Mouse (Mus musculus) neural tube, embryonic 11.5 days (tissue): Measurements from ENCODE around the gene Ccdc28b. TPM values are rescaled to one million over a fixed set of nuclear protein-coding genes. Genes with fewer than 3 reads are reported as not detected.

Source experiments
- ATAC-seq: fragments of 200-750 bp; cut with Nextera tagmentation; 2 replicates; pipeline ENCODE4 v1.8.0; 2017; ENCODE audit warnings: moderate number of reproducible peaks, mild to moderate bottlenecking, moderate TSS enrichment, moderate library complexity; ENCODE audit not compliant: insufficient read depth, low FRiP score, low TSS enrichment
- DNase-seq: peaks from one replicate; pipeline ENCODE4 v3.0.0-alpha.2; 2015; ENCODE audit warnings: low spot score
- H3K27ac ChIP-seq: fragments of 300-500 bp; sonication (generic); 2 replicates; pipeline ENCODE4 v1.5.1; 2014; ENCODE audit warnings: low read depth, mild to moderate bottlenecking, low read length
- H3K27me3 ChIP-seq: fragments of 300-500 bp; sonication (generic); 2 replicates; pipeline ENCODE4 v1.6.1; 2014; ENCODE audit warnings: mild to moderate bottlenecking, low read length, mixed read lengths; ENCODE audit not compliant: control insufficient read depth, insufficient read depth
- H3K36me3 ChIP-seq: fragments of 300-500 bp; sonication (generic); 2 replicates; pipeline ENCODE4 v1.6.1; 2014; ENCODE audit warnings: mild to moderate bottlenecking, low read length, moderate library complexity, mixed read lengths; ENCODE audit not compliant: control insufficient read depth, insufficient read depth
- H3K4me1 ChIP-seq: fragments of 300-500 bp; sonication (generic); 2 replicates; pipeline ENCODE4 v1.6.1; 2014; ENCODE audit warnings: low read length, mixed read lengths; ENCODE audit not compliant: control insufficient read depth, insufficient read depth
- H3K4me2 ChIP-seq: fragments of 300-500 bp; sonication (generic); 2 replicates; pipeline ENCODE4 v1.6.1; 2014; ENCODE audit warnings: low read depth, mild to moderate bottlenecking, moderate library complexity
- H3K4me3 ChIP-seq: fragments of 300-500 bp; sonication (generic); 2 replicates; pipeline ENCODE4 v1.5.1; 2014; ENCODE audit warnings: low read depth, low read length
- H3K9ac ChIP-seq: fragments of 300-500 bp; sonication (generic); 2 replicates; pipeline ENCODE4 v1.6.1; 2014; ENCODE audit warnings: mild to moderate bottlenecking, low read length
- H3K9me3 ChIP-seq: fragments of 300-500 bp; sonication (generic); 2 replicates; pipeline ENCODE4 v1.6.1; 2016; ENCODE audit warnings: low read length; ENCODE audit not compliant: control insufficient read depth
- WGBS: fragments of 180-500 bp; shearing (Covaris S2); extraction: QIAGEN DNeasy Blood & Tissue Kit; methylation state at CpG from one replicate; pipeline ENCODE4 v1.1.7; 2014; 5-methylcytosine and 5-hydroxymethylcytosine counted together
- polyA plus RNA-seq: library from polyadenylated mRNA; unstranded; fragments of >200 nt; fragmentation: Nextera tagmentation; extraction: Ambion mirVana; gene quantifications from 2 replicates; pipeline ENCODE4 v1.2.1, GENCODE M21; 2014

Gene Ccdc28b
- polyA plus RNA-seq, 1 experiment from 2014 or later = 69.4 TPM

GRCm38 (mm10) chr4:129620419-129621282, 3.1 kb downstream of the Ccdc28b start:
- Histone ChIP-seq H3K36me3 (no peaks in the 10 kb centered on the region), H3K9ac (no peak overlapping the region), H3K27me3 (no peaks in the 10 kb centered on the region), H3K4me2 (no peak overlapping the region), H3K27ac (no peak overlapping the region), H3K4me1 (peaks cover 26% of the 10 kb centered on the region), H3K4me3 (no peak overlapping the region), H3K9me3 (no peaks in the 10 kb centered on the region)
- DNase-seq (no peak), ATAC-seq (no peak)
- 88% methylated on average over 11 of the region's 11 CpGs for WGBS

DNA sequence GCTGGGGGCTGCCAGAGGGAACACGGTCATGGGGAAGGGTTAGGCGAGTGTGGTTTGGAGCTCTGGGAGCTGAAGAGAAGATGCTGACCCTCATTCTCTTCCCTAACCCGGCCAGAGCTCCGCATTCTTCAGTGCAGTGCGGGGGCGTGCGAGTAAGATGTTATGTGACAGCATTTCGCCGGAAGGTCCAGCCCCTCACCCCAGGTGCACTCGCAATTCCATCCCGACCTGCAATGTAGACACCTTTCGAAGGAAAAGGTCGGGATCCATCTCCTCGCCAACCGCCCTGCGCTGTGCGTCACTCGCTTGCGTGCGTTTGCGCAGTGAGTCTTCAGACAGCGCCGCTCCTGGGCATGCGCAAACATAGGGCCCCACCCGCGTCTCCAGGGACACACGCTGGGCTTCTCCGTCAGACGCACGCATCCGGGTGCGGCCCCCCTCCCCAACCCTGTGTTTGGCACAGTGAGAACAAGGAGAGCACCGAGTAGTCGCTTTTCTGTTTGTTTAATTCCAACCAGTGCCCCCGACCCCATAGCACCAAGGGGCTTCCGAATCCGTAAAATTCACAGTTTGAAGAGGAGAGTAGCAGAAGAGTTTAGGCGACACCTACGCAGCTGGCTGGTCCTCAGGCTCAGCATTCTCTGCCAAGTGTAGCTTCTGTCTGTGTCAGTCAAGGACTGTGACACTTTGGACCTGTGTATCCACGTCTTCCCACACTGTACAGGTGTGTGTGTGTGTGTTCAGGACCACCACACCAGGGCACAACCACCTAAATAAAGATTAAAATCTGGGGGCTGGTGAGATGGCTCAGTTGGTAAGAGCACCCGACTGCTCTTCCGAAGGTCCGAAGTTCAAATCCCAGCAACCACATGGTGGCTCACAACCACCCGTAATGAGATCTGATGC, 4.7 kb downstream of the Ccdc28b start, which contains the start of gene Iqcc:
Iqcc (minus strand) TSS at position 314 of the 906 bp plus-strand sequence.
- H3K9me3 ChIP-seq = no peaks in the 10 kb centered on the region
- 5% methylated on average over 43 of the region's 44 CpGs for WGBS

GRCm38 (mm10) chr4:129618031-129618430, 5.7 kb downstream of the Ccdc28b start:
- no peaks in the 10 kb centered on the region for H3K36me3 ChIP-seq
- peak overlapping the region; percentile 60 for H3K4me2 ChIP-seq
- H3K27ac ChIP-seq = no peak overlapping the region; the same call in 1 of the 2 replicates
- H3K4me1 ChIP-seq = peaks cover 12% of the 10 kb centered on the region
- WGBS = 90% methylated on average over 5 of the region's 5 CpGs
- H3K27me3 ChIP-seq = no peaks in the 10 kb centered on the region
- no peak for DNase-seq
- ATAC-seq = no peak
- peak overlapping the region; percentile 59 for H3K4me3 ChIP-seq
- H3K9ac ChIP-seq = peak overlapping the region; percentile 79
- H3K9me3 ChIP-seq = no peaks in the 10 kb centered on the region

More for the DNA sequence above, 4.7 kb downstream of the Ccdc28b start, which contains the start of gene Iqcc:
- H3K4me1 ChIP-seq = peaks cover 14% of the 10 kb centered on the region
- no peaks in the 10 kb centered on the region for H3K27me3 ChIP-seq
- H3K4me3 ChIP-seq = peak within 1 kb of the TSS; percentile 59
- peak within 1 kb of the TSS; percentile 61; the same call in 1 of the 2 replicates for H3K27ac ChIP-seq
- ATAC-seq (peak; percentile 83), DNase-seq (peak; percentile 94)
- H3K4me2 ChIP-seq = peak within 1 kb of the TSS; percentile 60
- H3K9ac ChIP-seq = peak within 1 kb of the TSS; percentile 79
- no peaks in the 10 kb centered on the region for H3K36me3 ChIP-seq

GRCm38 (mm10) chr4:129617121-129617641, 6.6 kb downstream of the Ccdc28b start:
- H3K27ac ChIP-seq = no peak overlapping the region
- H3K4me2 ChIP-seq = no peak overlapping the region
- H3K9ac ChIP-seq = no peak overlapping the region
- 92% methylated on average over 7 of the region's 7 CpGs for WGBS
- no peak overlapping the region for H3K4me3 ChIP-seq
- H3K9me3 ChIP-seq = no peaks in the 10 kb centered on the region
- no peaks in the 10 kb centered on the region for H3K27me3 ChIP-seq
- ATAC-seq (no peak), DNase-seq (no peak)
- no peaks in the 10 kb centered on the region for H3K36me3 ChIP-seq
- peaks cover 5% of the 10 kb centered on the region for H3K4me1 ChIP-seq

GRCm38 (mm10) chr4:129616631-129617030, 7.1 kb downstream of the Ccdc28b start:
- H3K27ac ChIP-seq = no peak overlapping the region
- H3K4me1 ChIP-seq = peaks cover 5% of the 10 kb centered on the region
- H3K9ac ChIP-seq = no peak overlapping the region
- H3K4me3 ChIP-seq = no peak overlapping the region
- no peaks in the 10 kb centered on the region for H3K27me3 ChIP-seq
- ATAC-seq (no peak), DNase-seq (no peak)
- no peak overlapping the region for H3K4me2 ChIP-seq
- WGBS = 94% methylated on average over 3 of the region's 3 CpGs
- H3K36me3 ChIP-seq = no peaks in the 10 kb centered on the region
- no peaks in the 10 kb centered on the region for H3K9me3 ChIP-seq

DNA sequence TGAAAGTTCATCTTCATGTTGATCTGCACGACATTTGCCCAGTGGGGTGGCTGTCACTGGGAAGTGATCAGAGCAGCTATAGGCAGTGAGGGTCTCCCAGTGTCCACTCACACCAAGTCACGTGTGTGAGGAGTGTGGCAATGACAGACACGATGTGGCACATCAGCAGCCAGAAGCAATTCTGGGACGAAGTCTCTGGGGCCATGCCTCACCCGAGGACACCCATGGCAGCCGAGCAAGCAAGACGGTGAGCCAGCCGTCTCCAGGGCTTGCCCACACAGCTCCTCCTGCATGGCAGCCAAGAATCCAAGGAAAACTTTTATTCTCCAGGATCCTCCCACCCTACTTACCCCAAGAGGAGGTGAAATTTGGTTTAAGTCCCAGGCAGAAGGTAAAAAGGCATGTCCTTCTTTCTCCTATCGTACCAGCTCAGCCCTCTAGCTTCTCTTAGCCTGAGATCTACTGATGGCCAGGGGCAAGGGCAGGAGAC, 7.9 kb downstream of the Ccdc28b start:
- WGBS = 90% methylated on average over 9 of the region's 9 CpGs
- Histone ChIP-seq H3K4me2 (no peak overlapping the region), H3K4me1 (peaks cover 5% of the 10 kb centered on the region), H3K27me3 (no peaks in the 10 kb centered on the region), H3K36me3 (no peaks in the 10 kb centered on the region), H3K4me3 (no peak overlapping the region), H3K27ac (no peak overlapping the region), H3K9ac (no peak overlapping the region), H3K9me3 (no peaks in the 10 kb centered on the region)
- DNase-seq (no peak), ATAC-seq (no peak)

GRCm38 (mm10) chr4:129614093-129614492, 9.7 kb downstream of the Ccdc28b start, which contains the start of gene Dcdc2b:
Gene Dcdc2b, minus strand, starts transcription at chr4:129614257.
- Histone ChIP-seq H3K4me1 (peaks cover 5% of the 10 kb centered on the region), H3K9me3 (no peaks in the 10 kb centered on the region), H3K9ac (no peak within 1 kb of the TSS), H3K27ac (no peak within 1 kb of the TSS), H3K4me2 (no peak within 1 kb of the TSS), H3K4me3 (no peak within 1 kb of the TSS), H3K27me3 (no peaks in the 10 kb centered on the region), H3K36me3 (no peaks in the 10 kb centered on the region)
- DNase-seq = no peak
- no peak for ATAC-seq
- 86% methylated on average over 6 of the region's 6 CpGs for WGBS

GRCm38 (mm10) chr4:129610472-129610871, 13.3 kb downstream of the Ccdc28b start:
- 69% methylated on average over 4 of the region's 4 CpGs for WGBS
- H3K27ac ChIP-seq = no peak overlapping the region
- H3K9ac ChIP-seq = no peak overlapping the region
- H3K9me3 ChIP-seq = no peaks in the 10 kb centered on the region
- H3K4me1 ChIP-seq = no peaks in the 10 kb centered on the region
- peaks cover 10% of the 10 kb centered on the region for H3K36me3 ChIP-seq
- no peak overlapping the region for H3K4me2 ChIP-seq
- H3K4me3 ChIP-seq = no peak overlapping the region
- no peak for DNase-seq
- H3K27me3 ChIP-seq = no peaks in the 10 kb centered on the region
- no peak for ATAC-seq
